Comparison of ENCODE assay signal across 7 mouse cellular contexts in genomic region chr7:126502023-126502741, GRCm38 (mm10). TPM values are rescaled to one million over a fixed set of nuclear protein-coding genes. Genes with fewer than 3 reads are reported as not detected.
DNase-seq lines count a peak whose midpoint lies in the region; ATAC-seq lines count a peak whose summit lies in the region.

No protein-coding gene starts in this region.

- peak overlapping the region; percentile 100 for H3K27ac ChIP-seq in embryonic facial prominence, embryonic 10.5 days (replicated peaks)
- H3K27ac ChIP-seq in limb, embryonic 10.5 days, result peak overlapping the region; percentile 100
- H3K27ac ChIP-seq in midbrain, embryonic 12.5 days (replicated peaks), result peak overlapping the region; percentile 100

- no peaks in the 10 kb centered on the region for H3K9me3 ChIP-seq in embryonic facial prominence, embryonic 10.5 days
- H3K9me3 ChIP-seq in limb, embryonic 10.5 days (replicated peaks), result no peaks in the 10 kb centered on the region
- no peaks in the 10 kb centered on the region for H3K9me3 ChIP-seq in midbrain, embryonic 12.5 days

- peak; percentile 97 for DNase-seq in adrenal gland, postnatal 14 days
- peak; percentile 99 for DNase-seq in embryonic facial prominence, embryonic 10.5 days (ENCODE audit: low spot score)
- DNase-seq in kidney, adult 11 months, result peak; percentile 93
- DNase-seq in limb, embryonic 10.5 days (ENCODE audit: low spot score), result peak; percentile 96
- DNase-seq in skeletal muscle tissue, adult 2 months (ENCODE audit: low read depth, low spot score), result peak; percentile 93

- H3K4me3 ChIP-seq in embryonic facial prominence, embryonic 10.5 days, result peak overlapping the region; percentile 99
- peak overlapping the region; percentile 100 for H3K4me3 ChIP-seq in limb, embryonic 10.5 days
- H3K4me3 ChIP-seq in midbrain, embryonic 12.5 days, result peak overlapping the region; percentile 100

- peak overlapping the region; percentile 68 for H3K4me2 ChIP-seq in midbrain, embryonic 12.5 days (replicated peaks)

- peak overlapping the region; percentile 99 for H3K9ac ChIP-seq in midbrain, embryonic 12.5 days (replicated peaks)

- WGBS in embryonic facial prominence, embryonic 10.5 days, result under 1% methylated on average over 57 of the region's 57 CpGs
- under 1% methylated on average over 55 of the region's 57 CpGs for WGBS in limb, embryonic 10.5 days
- under 1% methylated on average over 49 of the region's 57 CpGs for whole genome bisulfite sequencing in midbrain, embryonic 12.5 days

- ATAC-seq in granulocyte monocyte progenitor cell, adult 5-6 weeks (replicated peaks; ENCODE audit: poor library complexity, severe bottlenecking), result peak; percentile 74
- peak; percentile 88 for ATAC-seq in midbrain, embryonic 12.5 days (ENCODE audit: low FRiP score, low read depth)

- peaks cover 13% of the 10 kb centered on the region for H3K4me1 ChIP-seq in embryonic facial prominence, embryonic 10.5 days
- H3K4me1 ChIP-seq in limb, embryonic 10.5 days, result peaks cover 14% of the 10 kb centered on the region
- H3K4me1 ChIP-seq in midbrain, embryonic 12.5 days, result peaks cover 18% of the 10 kb centered on the region

- H3K36me3 ChIP-seq in embryonic facial prominence, embryonic 10.5 days (replicated peaks), result peaks cover 42% of the 10 kb centered on the region
- peaks cover 45% of the 10 kb centered on the region for H3K36me3 ChIP-seq in limb, embryonic 10.5 days
- peaks cover 41% of the 10 kb centered on the region for H3K36me3 ChIP-seq in midbrain, embryonic 12.5 days

- no peaks in the 10 kb centered on the region for H3K27me3 ChIP-seq in embryonic facial prominence, embryonic 10.5 days (replicated peaks; ENCODE audit: low read depth, poor library complexity, severe bottlenecking)
- H3K27me3 ChIP-seq in limb, embryonic 10.5 days (ENCODE audit: low read depth, poor library complexity, severe bottlenecking), result no peaks in the 10 kb centered on the region
- no peaks in the 10 kb centered on the region for H3K27me3 ChIP-seq in midbrain, embryonic 12.5 days

RNA-seq across cellular contexts. Expression of gene Atxn2l, which starts 1.1 kb away (rescaled TPM):
- total RNA-seq in adrenal gland, postnatal 14 days (2021), result 90.3 and 96.7 TPM in 2 replicates
- 50.4 and 54.1 TPM in 2 replicates for polyA plus RNA-seq in embryonic facial prominence, embryonic 10.5 days (2016; fragmentation: Nextera tagmentation; extraction: Ambion mirVana)
- 102 and 130 TPM in 2 replicates for total RNA-seq in granulocyte monocyte progenitor cell, adult 5-6 weeks (2014; fragmentation: Nextera tagmentation)
- total RNA-seq in granulocyte monocyte progenitor cell, adult 5-6 weeks (2017), result 27.4 and 28.9 TPM in 2 replicates
- 60.6 and 62.5 TPM in 2 replicates for polyA plus RNA-seq in limb, embryonic 10.5 days (2016; fragmentation: Nextera tagmentation; extraction: Ambion mirVana)
- polyA plus RNA-seq in midbrain, embryonic 12.5 days (2016; fragmentation: Nextera tagmentation; extraction: Ambion mirVana), result 72.8 and 82.0 TPM in 2 replicates

RNA-seq across cellular contexts. Expression of gene Tufm, which starts 15.0 kb away (rescaled TPM):
- total RNA-seq in adrenal gland, postnatal 14 days (2021), result 221 and 223 TPM in 2 replicates
- polyA plus RNA-seq in embryonic facial prominence, embryonic 10.5 days (2016; fragmentation: Nextera tagmentation; extraction: Ambion mirVana), result 169 and 185 TPM in 2 replicates
- 85.3 and 101 TPM in 2 replicates for total RNA-seq in granulocyte monocyte progenitor cell, adult 5-6 weeks (2014; fragmentation: Nextera tagmentation)
- 75.5 and 86.7 TPM in 2 replicates for total RNA-seq in granulocyte monocyte progenitor cell, adult 5-6 weeks (2017)
- polyA plus RNA-seq in limb, embryonic 10.5 days (2016; fragmentation: Nextera tagmentation; extraction: Ambion mirVana), result 182 and 207 TPM in 2 replicates
- 115 and 119 TPM in 2 replicates for polyA plus RNA-seq in midbrain, embryonic 12.5 days (2016; fragmentation: Nextera tagmentation; extraction: Ambion mirVana)

RNA-seq across cellular contexts. Expression of gene Sh2b1, which starts 27.0 kb away (rescaled TPM):
- 52.3 and 56.4 TPM in 2 replicates for total RNA-seq in adrenal gland, postnatal 14 days (2021)
- 53.3 and 54.0 TPM in 2 replicates for polyA plus RNA-seq in embryonic facial prominence, embryonic 10.5 days (2016; fragmentation: Nextera tagmentation; extraction: Ambion mirVana)
- total RNA-seq in granulocyte monocyte progenitor cell, adult 5-6 weeks (2014; fragmentation: Nextera tagmentation), result 35.9 and 58.3 TPM in 2 replicates
- 15.6 and 17.3 TPM in 2 replicates for total RNA-seq in granulocyte monocyte progenitor cell, adult 5-6 weeks (2017)
- 55.1 and 62.5 TPM in 2 replicates for polyA plus RNA-seq in limb, embryonic 10.5 days (2016; fragmentation: Nextera tagmentation; extraction: Ambion mirVana)
- 60.9 and 66.1 TPM in 2 replicates for polyA plus RNA-seq in midbrain, embryonic 12.5 days (2016; fragmentation: Nextera tagmentation; extraction: Ambion mirVana)

RNA-seq across cellular contexts. Expression of gene Atp2a1, which starts 39.3 kb away (rescaled TPM):
- 0.33 and 0.68 TPM in 2 replicates for total RNA-seq in adrenal gland, postnatal 14 days (2021)
- polyA plus RNA-seq in embryonic facial prominence, embryonic 10.5 days (2016; fragmentation: Nextera tagmentation; extraction: Ambion mirVana), result 1.8 and 2.5 TPM in 2 replicates
- 0.62 TPM in 1 of 2 replicates, not detected in the other for total RNA-seq in granulocyte monocyte progenitor cell, adult 5-6 weeks (2014; fragmentation: Nextera tagmentation)
- not detected in 2 replicates for total RNA-seq in granulocyte monocyte progenitor cell, adult 5-6 weeks (2017)
- polyA plus RNA-seq in limb, embryonic 10.5 days (2016; fragmentation: Nextera tagmentation; extraction: Ambion mirVana), result 0.59 and 5.3 TPM in 2 replicates
- polyA plus RNA-seq in midbrain, embryonic 12.5 days (2016; fragmentation: Nextera tagmentation; extraction: Ambion mirVana), result 0.57 and 0.58 TPM in 2 replicates

Comparison
In these comparisons a context has a peak if more than half of its experiments do, and no peak if none do; other contexts are left out.
1. Peak in every context shown above with its lines: DNase-seq, ATAC-seq, H3K4me3 ChIP-seq and H3K27ac ChIP-seq.